Mouse (Mus musculus) cerebellum, adult 18-20 months (tissue): ENCODE measurements at regions not wholly inside any gene's neighbourhood (a gene's known extent, or its start where the extent isn't known, plus 50 kb on each side); places are given as distances from the start of the nearest gene placed in this dataset.
A peak's percentile ranks its signal among the peaks of the same experiment; 100 is the strongest.

Source experiments
- DNase-seq, 2 experiments: peaks; one replicate each; pipeline ENCODE4 v3.0.0; 2021

- DNase-seq: no peak
Observed at GRCm38 (mm10) chr1:78050231-78050630, 146.7 kb downstream of the Pax3 start.

DNA sequence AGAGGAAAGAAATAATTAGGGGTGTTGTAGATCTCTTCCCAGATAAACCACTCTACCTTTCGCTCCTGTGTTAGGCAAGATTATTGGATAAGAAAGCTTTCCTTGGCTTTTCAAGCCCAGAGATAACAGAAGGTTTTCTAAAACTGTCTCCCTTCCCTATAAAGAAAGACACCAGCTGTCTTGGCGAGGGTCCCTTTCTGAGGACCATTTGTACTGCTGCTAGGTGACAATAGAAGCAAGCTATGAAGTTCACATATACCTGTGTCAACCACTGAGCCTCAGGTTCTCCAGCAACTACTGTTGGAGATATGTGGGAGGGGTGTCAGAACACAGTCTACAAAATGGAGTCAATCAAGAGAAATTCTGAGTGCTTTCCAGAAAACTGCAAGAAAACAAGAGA is 164.6 kb downstream of the Pax3 start:
- no peak for DNase-seq

DNA sequence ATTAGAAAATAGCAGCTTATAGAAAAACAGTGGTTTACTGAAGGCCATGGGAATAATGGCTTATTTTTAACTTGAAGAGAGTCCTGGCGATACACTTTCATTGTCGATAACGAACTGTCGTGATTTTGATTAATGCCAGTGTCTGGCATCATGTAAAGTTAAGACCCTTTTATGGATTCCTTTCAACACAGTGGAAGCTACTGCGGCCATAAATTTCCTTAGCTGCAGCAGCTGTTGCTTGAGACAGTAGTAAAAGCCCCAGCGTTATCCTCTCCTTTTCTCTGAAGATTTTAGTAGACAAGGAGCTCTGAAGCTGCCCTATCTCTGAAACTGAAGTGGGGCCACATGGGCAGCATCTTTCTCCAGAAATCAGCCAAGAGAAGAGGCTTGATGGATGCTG is 175.2 kb downstream of the Pax3 start:
- DNase-seq: no peak

DNA sequence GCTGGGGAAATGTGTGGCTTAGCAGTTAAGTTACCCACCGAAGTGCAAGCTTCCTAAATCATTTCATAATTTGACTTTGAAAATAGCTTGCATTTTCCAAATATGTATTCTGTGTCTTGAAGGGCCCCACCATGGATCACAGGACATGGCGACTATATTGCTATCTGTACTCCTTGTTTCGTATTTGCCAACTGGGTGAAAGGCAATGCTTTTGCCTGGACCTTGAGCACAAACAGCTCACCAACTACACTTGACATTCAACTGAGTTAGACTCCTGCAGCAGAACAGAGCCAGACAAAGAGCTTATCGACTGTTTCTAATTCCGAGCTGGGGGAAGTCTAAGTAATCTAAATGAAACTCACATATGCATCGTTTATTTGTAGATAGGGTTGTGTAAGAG is 175.9 kb downstream of the Pax3 start:
- no peak for DNase-seq

DNA sequence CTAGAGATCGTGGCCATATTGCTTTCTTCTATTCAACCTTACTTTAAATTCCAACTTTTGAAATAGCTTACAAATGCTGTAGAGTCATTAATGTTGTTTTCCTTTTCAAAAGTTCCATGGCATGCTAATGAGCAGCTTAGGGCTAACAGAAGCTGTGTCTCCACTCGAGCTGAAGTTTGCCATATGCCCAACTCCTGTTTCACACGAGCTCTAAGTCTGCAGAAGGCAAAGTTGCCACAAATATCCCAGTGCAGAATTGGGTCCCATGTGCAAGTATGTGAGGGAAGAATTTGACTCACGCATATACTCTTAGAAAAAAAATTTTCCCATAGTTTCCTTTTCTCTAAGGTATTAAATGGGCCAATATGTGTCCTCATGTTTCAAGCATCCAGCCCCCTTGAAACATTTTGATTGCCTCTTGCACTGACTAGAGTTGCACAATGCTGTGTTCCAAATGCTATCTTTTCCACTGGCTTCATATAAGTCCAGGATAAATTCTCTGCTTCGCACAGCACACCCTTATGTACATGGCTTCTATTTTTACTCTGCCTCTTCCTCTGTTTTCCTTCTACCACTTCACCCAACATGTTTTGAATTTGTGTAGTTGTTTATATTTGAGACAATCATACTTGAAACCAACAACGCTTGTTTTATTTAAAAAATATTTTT is 178.9 kb downstream of the Pax3 start:
- no peak for DNase-seq

DNA sequence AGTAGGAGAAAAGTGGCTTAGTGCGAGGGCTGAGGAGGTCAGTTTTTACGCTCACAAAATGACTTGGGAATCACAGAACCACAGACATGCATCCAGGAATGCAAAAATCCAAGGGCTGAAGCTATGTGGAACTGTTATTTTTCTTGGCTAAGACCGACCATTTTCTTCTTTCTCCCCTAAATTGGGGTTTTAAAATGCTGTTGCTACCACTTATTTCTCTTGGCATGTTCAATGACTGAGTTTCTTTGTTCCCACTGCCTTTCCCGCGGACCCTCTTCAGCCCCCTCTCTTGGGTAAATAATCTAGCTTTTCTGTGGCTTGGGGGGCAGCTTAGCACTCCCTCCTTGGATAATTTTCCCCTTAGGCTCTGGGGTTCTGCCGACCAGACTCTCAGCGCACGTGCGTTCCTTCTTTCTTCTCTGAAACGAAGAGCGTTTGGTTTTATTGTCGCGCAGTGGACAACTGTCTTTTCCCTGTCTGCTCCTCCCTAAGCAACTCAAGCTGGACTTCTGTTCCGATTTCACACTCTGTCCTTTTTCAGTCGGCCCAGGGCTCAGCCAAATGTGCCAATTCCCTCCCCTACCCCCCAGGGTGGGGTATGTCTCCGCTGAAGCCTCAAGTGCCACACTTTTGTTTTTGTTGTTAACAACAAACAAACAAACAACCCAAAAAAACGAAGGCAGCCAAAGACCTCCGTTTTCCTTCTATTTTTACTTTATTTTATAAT is 180.2 kb downstream of the Pax3 start:
- no peak for DNase-seq

GRCm38 (mm10) chr1:78015999-78016398 is 180.9 kb downstream of the Pax3 start:
- no peak for DNase-seq

DNA sequence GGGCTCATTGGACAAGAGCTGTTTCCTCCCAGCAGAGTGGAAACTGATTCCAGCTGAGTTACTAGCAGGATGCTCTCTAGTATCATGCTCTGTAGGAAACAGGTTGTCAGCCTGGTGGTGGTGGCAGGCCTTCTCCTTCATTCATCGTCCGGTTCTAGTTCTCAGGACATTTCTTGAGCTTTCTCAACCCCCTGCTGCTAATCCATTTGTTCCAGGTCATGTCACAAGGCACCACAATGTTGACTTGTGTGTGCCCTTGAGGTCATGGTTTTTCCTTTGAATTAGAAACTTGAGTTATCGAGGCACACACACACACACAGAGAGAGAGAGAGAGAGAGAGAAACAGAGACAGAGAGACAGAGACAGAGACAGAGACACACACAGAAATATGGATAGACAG is 183.5 kb downstream of the Pax3 start:
- no peak for DNase-seq

DNA sequence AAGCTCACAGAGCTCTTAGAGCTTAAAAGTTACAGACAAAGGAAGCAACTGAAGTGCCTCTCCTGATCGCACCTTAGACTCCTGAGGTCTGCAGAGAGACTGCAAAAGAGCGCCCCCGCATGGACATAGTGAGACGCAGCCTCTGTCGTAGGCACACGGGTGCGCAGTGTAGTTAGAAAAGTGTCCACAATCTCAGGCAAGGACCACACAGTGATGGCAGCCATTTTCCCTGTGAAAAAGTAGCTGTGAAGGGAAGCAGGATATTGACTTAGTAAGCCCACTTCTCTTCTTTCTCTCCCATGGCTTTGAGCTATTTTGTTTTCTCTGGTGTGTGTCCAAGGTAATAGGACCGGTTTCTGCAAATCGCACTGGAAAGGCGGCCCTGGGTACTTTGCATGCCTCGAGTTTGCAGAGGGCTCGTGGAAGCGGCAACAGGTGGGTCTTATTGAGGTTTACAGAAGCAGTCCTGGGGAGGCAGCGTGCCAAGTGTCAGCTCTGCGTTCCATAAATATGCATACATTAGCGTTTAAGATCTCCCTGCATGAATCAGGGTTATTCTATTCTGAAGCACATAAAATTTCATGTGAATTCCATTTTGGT is 188.0 kb downstream of the Pax3 start:
- DNase-seq: peak; percentile 6

GRCm38 (mm10) chr1:78004376-78004775 is 192.6 kb downstream of the Pax3 start:
- DNase-seq: no peak

- DNase-seq: no peak
Observed at GRCm38 (mm10) chr1:77998727-77999126, 198.2 kb downstream of the Pax3 start.

- DNase-seq: no peak
Observed at GRCm38 (mm10) chr1:77981528-77981927, 215.4 kb downstream of the Pax3 start.

- DNase-seq: peak; percentile 55 to 72
Observed at GRCm38 (mm10) chr1:77978696-77979095, 218.2 kb downstream of the Pax3 start.

DNA sequence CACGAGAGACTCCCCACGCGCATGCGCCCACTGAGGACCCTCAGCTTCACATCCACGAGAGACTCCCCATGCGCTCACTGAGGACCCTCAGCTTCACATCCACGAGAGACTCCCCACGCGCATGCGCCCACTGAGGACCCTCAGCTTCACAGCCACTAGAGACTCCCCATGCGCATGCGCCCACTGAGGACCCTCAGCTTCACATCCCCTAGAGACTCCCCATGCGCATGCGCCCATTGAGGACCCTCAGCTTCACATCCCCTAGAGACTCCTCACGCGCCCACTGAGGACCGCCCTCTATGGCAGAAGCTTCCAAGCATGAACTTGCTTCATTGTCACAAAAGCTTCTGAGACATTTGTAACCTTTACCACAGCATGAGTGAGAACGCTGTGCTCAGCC is 221.0 kb downstream of the Pax3 start:
- DNase-seq: no peak

DNA sequence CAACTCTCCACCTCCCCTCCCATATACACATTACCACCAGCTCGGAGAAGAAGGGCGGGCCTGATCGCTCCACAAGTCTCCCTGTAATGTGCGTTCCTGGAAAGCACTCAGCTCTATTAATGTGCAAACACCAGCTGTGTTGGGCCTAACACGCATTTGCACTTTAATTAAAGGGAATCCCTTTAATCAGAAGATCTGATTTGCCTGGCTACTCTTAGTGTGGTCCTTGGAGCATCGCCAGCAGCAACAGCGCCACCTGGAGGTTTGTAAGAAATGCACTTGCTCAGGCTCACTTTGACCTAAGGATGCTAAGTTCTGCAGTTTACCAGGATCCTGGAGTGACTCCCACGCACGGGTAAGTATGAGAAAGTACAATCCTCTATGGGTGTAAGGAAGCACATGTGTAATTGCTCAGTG is 224.6 kb downstream of the Pax3 start:
- DNase-seq: peak; percentile 15 to 39

DNA sequence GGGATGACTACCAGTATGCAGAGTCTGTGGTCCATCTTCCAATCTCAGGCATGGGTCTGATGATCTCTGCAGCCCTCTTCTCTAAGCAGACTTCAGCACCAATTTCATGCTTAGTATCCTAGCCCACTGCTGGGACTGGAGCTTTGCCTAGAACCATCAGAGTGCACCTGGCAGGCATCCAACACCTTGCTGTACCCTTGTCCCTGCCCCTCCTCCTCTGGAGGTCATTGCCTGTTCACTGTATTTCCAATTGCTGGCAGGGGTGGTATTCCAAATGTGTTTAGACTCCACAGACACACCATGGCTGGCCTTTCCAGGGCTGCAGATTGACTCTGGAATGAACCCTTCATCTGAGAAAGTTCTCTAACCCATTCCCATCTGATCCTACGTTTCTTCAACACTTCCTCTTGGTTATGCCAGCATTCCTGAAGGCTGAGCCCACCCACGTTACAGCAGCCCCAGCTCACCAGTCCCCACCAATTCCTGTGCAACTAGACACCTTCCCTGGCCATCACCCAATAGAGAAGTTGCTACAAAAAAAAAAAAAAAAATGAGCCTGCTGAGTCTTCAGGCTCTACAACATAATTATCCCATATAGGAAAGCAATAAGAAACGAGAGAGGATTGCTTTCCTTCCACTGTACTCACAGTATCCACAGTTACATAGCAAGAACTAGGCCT is 232.1 kb downstream of the Pax3 start:
- no peak for DNase-seq

- no peak for DNase-seq
Observed at GRCm38 (mm10) chr1:77959309-77959708, 237.6 kb downstream of the Pax3 start.

DNA sequence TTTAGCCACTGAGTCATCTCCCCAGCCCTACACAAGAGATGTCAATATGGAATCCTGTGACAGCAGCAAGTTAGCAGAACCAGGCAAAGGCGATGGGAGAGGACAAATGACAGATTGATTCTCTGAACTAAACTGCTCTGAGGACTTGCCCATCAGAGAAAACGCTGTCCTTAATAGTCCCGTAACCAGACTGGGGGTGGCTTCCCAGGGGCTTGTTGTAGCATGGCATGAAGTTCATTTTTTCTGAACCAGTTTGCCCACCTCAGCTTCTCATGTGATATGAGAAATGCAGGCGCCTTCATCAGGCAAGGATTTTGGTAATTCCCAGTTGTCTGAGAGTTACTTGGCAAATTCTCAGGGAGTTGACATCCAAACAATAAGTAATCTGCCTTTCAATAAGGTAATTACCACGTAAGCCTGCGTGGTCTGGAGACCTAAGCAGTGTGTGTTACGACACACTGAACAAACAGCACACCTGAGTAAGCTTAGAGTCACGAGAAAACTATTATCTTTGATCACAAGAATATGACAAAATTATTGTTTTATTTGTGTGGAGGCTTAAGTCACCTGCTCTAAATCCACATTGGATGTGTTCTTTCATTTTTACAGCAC is 239.7 kb downstream of the Pax3 start:
- no peak for DNase-seq

GRCm38 (mm10) chr1:77947894-77948293 is 249.0 kb downstream of the Pax3 start:
- DNase-seq: no peak

DNA sequence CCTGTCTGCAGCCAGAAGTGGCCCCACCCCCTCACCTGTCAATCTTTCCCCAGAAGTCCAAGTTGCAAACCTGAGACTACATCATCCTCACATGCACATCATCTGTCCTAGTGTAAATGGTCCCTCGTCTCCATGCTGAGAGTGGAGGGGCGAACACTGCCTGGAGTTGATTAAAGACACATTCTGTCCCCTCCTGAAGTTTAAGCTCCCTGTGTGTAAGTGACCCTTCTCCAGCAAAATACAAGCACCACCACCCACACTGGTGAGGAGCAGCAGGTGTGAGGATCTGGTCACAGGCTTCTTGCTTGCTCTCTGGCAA is 252.6 kb downstream of the Pax3 start:
- no peak for DNase-seq

GRCm38 (mm10) chr1:77943633-77944326 is 253.2 kb downstream of the Pax3 start:
- no peak for DNase-seq

DNA sequence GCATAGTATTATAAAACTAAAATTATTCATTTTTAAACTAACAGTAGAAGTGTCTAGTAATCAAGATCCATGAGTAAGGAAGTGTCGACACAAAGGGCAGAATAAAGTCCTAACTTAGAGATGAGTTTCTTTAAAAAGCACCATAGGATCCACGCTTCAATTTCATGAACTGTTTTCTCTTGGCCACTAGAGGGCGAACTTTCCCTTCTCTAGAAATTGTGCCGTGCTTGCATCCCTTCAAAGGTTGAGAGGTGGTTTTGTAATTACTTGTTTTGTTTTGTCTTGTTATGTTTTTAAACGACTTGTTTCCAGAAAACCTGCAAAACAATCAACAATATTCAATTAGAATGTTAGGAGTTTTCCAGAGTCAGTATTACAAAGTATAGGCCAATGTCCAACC is 253.8 kb downstream of the Pax3 start:
- peak; percentile 9 to 25 for DNase-seq
